Mouse (Mus musculus) lung, adult 2 months (tissue): ENCODE measurements at regions not wholly inside any gene's neighbourhood (a gene's known extent, or its start where the extent isn't known, plus 50 kb on each side); places are given as distances from the start of the nearest gene placed in this dataset.

ENCODE experiments used
- DNase-seq: peaks from one replicate; pipeline ENCODE4 v3.0.0; 2022
- H3K4me1 ChIP-seq: fragments of 200-500 bp; 2 replicates; pipeline ENCODE4 v1.6.1; 2011; ENCODE audit warnings: low read length; ENCODE audit not compliant: control insufficient read depth, insufficient read depth
- H3K4me3 ChIP-seq: fragments of 200-500 bp; replicated peaks from 2 replicates; pipeline ENCODE3; 2011; ENCODE audit warnings: low read depth, mild to moderate bottlenecking, control low read depth, low read length; ENCODE audit errors: extremely low read depth
- CTCF ChIP-seq: fragments of 200-500 bp; IDR thresholded peaks from 2 replicates; pipeline ENCODE4 v1.5.1; 2011; ENCODE audit warnings: mild to moderate bottlenecking, low read length, control low read depth; ENCODE audit not compliant: insufficient read depth
- POLR2A ChIP-seq: fragments of 200-500 bp; IDR thresholded peaks from 2 replicates; pipeline ENCODE4 v1.6.1; 2011; ENCODE audit warnings: low read depth, mild to moderate bottlenecking, control low read depth, low read length, borderline replicate concordance; ENCODE audit errors: extremely low read depth
- WGBS: fragments of 180-500 bp; shearing (Covaris S2); methylation state at CpG from one replicate; pipeline ENCODE4 v1.1.7; 2018; 5-methylcytosine and 5-hydroxymethylcytosine counted together

DNA sequence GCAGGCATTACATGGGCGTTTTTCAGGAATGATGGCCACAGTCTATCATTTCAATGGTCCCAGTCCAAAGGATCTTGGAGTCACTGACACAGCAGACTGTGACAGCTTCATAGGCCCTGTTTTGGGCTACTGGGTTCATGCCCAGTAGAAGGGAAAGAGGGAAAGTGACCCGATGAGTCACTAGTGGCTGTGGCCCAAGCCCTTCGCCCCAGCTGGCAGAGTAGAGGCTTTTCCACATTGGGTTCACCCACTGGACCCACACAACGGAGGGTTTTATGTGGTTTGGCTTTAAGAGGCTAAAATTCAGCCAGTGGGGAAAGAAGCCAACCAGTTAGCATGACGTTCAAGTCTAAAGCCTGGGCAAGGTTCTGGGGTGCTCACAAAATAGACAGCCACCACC, 108.4 kb downstream of the Sp3 start:
- Histone ChIP-seq H3K4me3 (no peak overlapping the region), H3K4me1 (no peaks in the 10 kb centered on the region)
- no peak for TF ChIP-seq POLR2A
- no peak for TF ChIP-seq CTCF
- WGBS, result 72% methylated on average over 5 of the region's 5 CpGs
- no peak for DNase-seq

DNA sequence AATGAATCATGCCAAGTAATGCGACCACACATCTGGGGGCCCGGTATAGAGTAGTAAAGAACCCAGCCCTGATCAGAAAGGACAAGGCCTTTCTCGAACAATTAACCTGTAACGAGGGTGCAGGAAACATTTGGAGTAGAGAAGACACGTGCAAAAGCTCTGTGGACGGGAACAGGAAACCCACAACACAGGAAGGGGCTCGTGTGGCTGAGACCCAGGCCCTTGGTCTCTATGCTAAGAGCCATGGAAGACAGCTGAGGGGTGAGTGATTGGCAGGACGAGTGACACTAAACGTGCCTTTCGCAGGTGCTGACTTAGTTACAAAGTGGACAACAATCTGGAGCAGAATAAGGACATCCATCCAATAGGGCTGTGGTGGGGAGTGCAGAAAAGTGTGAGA, 106.3 kb downstream of the Sp3 start:
- no peak overlapping the region for H3K4me3 ChIP-seq
- WGBS, result 62% methylated on average over 10 of the region's 10 CpGs

DNA sequence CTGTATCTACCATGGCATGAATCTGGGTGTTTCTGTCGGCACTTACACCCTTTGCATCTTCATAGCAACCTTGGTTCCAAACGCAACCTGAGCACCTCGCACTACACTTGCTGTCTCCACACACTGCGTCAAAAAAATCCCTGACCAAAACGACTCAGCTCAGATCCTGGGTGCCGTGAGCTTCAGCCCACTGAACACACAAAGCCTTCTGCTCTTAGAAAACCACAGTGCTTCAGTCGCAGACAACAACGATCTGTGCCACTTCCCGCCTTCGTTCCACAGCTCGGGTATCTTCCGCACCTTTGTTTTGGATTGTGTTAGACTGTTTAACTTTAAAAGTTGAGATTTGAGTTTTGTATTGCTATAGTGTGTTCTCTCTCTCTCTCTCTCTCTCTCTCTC, 105.7 kb downstream of the Sp3 start:
- WGBS, result 67% methylated on average over 12 of the region's 12 CpGs
- no peak for DNase-seq
- TF ChIP-seq POLR2A, result no peak
- TF ChIP-seq CTCF, result no peak
- Histone ChIP-seq H3K4me3 (no peak overlapping the region), H3K4me1 (no peaks in the 10 kb centered on the region)

More for the DNA sequence above, 106.3 kb downstream of the Sp3 start:
- no peak for TF ChIP-seq CTCF
- TF ChIP-seq POLR2A, result no peak
- no peaks in the 10 kb centered on the region for H3K4me1 ChIP-seq
- no peak for DNase-seq

DNA sequence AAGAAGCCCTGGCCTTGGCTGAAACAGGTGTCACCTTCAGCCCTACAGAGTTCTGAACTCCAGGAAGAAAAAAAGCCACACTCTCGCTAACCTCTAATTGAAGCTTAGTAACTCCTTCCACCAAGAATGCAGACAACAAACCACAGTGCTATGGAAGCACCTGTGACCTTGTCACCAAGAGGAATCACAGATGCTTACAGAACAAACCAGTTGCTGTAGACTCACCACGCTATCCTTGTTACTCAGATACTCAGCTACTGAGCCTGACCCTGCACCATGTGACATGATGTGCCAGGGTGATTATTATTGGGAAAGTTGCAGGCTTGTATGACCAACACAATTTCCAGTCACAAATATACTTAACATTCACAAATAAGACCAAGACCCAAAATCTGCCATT, 104.6 kb downstream of the Sp3 start:
- Histone ChIP-seq H3K4me1 (no peaks in the 10 kb centered on the region), H3K4me3 (no peak overlapping the region)
- WGBS, result 72% methylated on average over 2 of the region's 2 CpGs
- TF ChIP-seq CTCF (no peak), POLR2A (no peak)
- no peak for DNase-seq

DNA sequence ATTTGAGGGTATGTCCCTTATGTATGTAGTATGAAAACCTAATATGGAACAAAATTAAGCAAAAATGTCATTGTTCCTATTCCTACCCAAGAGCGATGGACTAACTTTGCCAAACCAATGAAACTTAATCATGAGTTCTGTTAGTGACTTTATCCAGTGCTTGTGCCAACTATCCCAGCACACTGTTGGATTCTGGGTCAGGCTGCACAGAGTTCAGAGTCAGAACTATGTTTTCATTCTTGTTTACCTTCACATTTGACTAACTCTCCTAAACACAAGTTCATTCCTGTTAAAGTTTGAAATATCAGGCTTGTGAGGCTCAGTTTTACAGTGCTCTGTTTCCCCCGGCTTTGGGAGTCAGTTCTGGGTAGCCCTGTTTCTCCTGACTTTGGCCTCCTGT, 100.2 kb downstream of the Sp3 start:
- Histone ChIP-seq H3K4me1 (no peaks in the 10 kb centered on the region), H3K4me3 (no peak overlapping the region)
- 90% methylated on average over 2 of the region's 2 CpGs for WGBS
- no peak for DNase-seq
- TF ChIP-seq POLR2A (no peak), CTCF (no peak)

DNA sequence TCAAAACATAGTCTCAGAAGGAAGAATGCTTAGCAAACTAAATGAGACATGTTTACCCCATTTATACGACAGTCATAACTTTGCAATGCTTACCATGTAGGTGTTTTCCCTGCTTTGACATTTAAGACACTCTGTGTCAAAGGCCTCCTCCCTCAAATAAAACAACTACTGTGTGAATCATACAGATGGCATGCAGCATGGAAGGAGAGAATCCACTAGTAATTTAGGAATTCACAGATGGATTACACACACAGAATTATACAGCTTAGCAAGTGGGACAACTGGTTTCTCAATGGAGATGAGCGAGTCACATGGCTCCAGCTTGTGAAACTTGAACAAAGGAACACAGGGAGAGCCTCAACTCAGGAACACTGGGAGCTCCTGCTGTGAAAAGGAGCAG, 98.7 kb downstream of the Sp3 start:
- TF ChIP-seq CTCF (no peak), POLR2A (no peak)
- Histone ChIP-seq H3K4me1 (no peaks in the 10 kb centered on the region), H3K4me3 (no peak overlapping the region)
- no peak for DNase-seq
- WGBS, result 79% methylated on average over 2 of the region's 2 CpGs

DNA sequence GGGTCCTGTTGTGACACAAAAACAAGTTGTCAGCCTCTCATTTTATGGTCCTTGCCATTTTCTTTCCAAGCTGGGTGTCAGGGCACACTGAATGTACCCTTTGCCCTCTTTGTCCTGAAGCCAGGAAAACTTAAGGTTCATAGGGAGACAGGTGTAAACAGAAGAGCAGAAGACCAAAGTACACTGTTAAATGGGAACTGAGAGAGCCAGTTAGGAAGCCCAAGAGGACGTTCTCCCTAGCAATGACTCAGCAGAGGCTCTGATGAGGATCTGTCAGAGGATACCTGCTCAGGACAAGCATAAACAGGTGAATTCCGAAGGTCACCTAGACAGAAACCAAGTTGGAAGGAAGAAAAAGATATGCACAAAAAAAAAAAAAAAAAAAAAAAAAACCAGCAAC, 94.0 kb downstream of the Sp3 start:
- 83% methylated on average over 2 of the region's 2 CpGs for WGBS
- H3K4me3 ChIP-seq, result no peak overlapping the region
- H3K4me1 ChIP-seq, result no peaks in the 10 kb centered on the region
- TF ChIP-seq CTCF (no peak), POLR2A (no peak)
- DNase-seq, result no peak
